Mouse (Mus musculus) cerebellum, adult 2 months (tissue): ENCODE data around the gene Homer3. TPM values are rescaled to one million over a fixed set of nuclear protein-coding genes. Genes with fewer than 3 reads are reported as not detected.

Source experiments
- DNase-seq, 2 experiments: peaks; one replicate each; pipeline ENCODE4 v3.0.0; 2021
- H3K27ac ChIP-seq: fragments of 200-500 bp; 2 replicates; pipeline ENCODE4 v1.5.1; 2012; ENCODE audit warnings: low read length, control low read depth, inconsistent platforms; ENCODE audit not compliant: insufficient read depth
- H3K27me3 ChIP-seq: fragments of 200-500 bp; 2 replicates; pipeline ENCODE4 v1.6.1; 2012; ENCODE audit warnings: inconsistent platforms, mild to moderate bottlenecking, low read length, moderate library complexity; ENCODE audit not compliant: control insufficient read depth, insufficient read depth
- H3K4me1 ChIP-seq: fragments of 200-500 bp; 2 replicates; pipeline ENCODE4 v1.6.1; 2011; ENCODE audit warnings: low read length; ENCODE audit not compliant: control insufficient read depth, insufficient read depth
- H3K4me3 ChIP-seq: fragments of 200-500 bp; replicated peaks from 2 replicates; pipeline ENCODE3; 2011; ENCODE audit warnings: mild to moderate bottlenecking, low read depth, low read length, control low read depth; ENCODE audit not compliant: insufficient read depth
- CTCF ChIP-seq: fragments of 200-500 bp; IDR thresholded peaks from 2 replicates; pipeline ENCODE4 v1.5.1; 2011; ENCODE audit warnings: low read depth, mild to moderate bottlenecking, control low read depth, low read length, moderate library complexity, borderline replicate concordance; ENCODE audit not compliant: insufficient read depth
- POLR2A ChIP-seq: fragments of 200-500 bp; IDR thresholded peaks from 2 replicates; pipeline ENCODE4 v1.6.1; 2011; ENCODE audit warnings: low read length, control low read depth, borderline replicate concordance; ENCODE audit not compliant: insufficient read depth
- WGBS: fragments of 180-500 bp; shearing (Covaris S2); methylation state at CpG from one replicate; pipeline ENCODE4 v1.1.7; 2018; 5-methylcytosine and 5-hydroxymethylcytosine counted together
- polyA plus RNA-seq: library from polyadenylated mRNA; depleted of rRNA; stranded (reverse); fragments of >200 nt; gene quantifications from 2 replicates; pipeline ENCODE4 v1.2.3, GENCODE M21; 2012

Homer3 gene
- polyA plus RNA-seq, 1 experiment: 262 TPM

DNA sequence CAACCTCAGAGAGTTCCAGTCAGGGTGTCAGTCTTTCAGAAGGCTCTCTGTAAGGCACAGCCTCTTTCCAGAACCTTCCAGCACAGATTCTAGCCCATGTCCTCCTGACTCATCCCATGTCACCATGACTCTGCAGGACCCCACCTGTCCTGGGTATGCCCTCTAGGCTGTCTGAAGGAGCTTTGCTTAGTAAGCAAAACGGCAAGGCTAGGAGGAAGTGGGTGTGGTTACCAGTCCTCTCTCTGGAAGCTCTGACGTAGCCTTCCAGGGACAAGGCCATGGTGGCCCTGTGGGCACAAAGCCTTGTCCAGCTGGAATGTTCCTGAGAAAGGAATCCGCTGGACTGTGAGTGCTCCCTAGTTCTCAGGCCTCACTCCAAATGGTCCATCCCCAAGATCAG is 9.7 kb upstream of the Homer3 start:
- Histone ChIP-seq H3K27me3 (no peaks in the 10 kb centered on the region), H3K4me1 (peaks cover 15% of the 10 kb centered on the region), H3K27ac (no peak overlapping the region), H3K4me3 (no peak overlapping the region)
- 51% methylated on average over 3 of the region's 3 CpGs for WGBS
- no peak for TF ChIP-seq CTCF
- DNase-seq: no peak

DNA sequence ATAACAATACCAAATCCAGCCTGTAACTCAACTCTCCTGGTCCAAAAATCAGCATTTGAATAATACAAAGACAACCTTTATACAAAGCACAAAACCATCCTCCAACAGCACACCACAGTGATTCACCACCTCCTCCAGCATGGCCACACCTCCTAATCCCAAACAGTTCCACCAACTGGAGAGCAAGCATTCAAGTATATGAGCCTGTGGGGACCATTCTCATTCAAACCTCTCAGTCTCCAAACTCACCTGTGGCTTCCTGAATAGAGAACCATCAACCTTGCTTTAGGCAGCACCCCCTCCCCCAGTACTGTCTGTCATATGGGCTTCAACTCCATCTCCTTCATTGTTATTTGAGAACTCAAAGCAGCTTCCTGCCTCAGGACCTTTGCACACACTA is 8.3 kb upstream of the Homer3 start:
- H3K27ac ChIP-seq: no peak overlapping the region
- H3K27me3 ChIP-seq: no peaks in the 10 kb centered on the region
- no peak for DNase-seq
- TF ChIP-seq CTCF (no peak), POLR2A (no peak)
- H3K4me1 ChIP-seq: peaks cover under 1% of the 10 kb centered on the region; the same call in 1 of the 2 replicates
- H3K4me3 ChIP-seq: no peak overlapping the region

DNA sequence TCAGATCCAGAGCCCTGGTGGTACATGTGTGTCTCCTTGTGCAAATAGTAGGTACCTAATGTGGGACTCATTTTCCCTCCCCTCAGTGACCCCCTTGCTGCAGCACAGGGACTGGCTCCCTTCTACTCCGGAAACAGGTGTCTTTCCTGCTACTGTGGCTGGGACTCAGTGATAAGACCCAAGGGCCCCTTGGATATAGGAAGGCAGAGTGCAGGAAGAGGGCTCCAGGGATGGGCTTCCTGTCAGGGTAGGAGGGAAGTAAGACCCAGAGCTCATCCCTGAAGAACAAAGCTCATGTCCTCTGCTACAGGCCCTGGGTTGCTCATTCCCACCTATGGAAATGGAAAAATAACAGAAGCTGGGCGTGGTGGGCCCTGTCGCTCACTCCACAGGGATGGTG is 6.2 kb upstream of the Homer3 start:
- Histone ChIP-seq H3K27ac (no peak overlapping the region), H3K4me1 (no peaks in the 10 kb centered on the region), H3K27me3 (no peaks in the 10 kb centered on the region), H3K4me3 (no peak overlapping the region)
- no peak for DNase-seq
- TF ChIP-seq CTCF (no peak), POLR2A (no peak)
- WGBS: 91% methylated on average over 3 of the region's 3 CpGs

DNA sequence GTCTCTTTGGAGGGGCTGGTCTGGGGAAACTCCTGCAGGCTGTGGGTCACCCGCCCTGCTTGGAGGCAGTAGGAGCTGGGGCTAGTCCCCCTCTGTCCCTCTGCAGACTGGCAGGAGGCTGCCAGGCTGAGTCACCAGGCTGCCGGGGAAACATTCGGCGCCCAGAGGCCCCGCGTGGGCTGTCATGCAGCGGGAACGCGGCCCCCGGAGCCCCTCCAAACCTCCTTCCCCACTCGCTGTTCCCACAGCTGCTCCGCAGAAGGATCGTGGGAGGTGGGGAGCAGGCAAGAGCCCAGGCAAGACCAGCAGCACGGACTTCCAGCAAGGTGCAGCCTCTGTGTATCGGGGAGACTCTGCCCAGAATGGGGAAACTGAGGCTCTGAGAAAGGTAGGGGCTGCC is 4.5 kb upstream of the Homer3 start:
- Histone ChIP-seq H3K4me1 (no peaks in the 10 kb centered on the region; the same call in 1 of the 2 replicates), H3K27ac (0 out of 2 replicates have a peak overlapping the region, but pooled peaks have one; percentile 11), H3K4me3 (no peak overlapping the region), H3K27me3 (peaks cover 5% of the 10 kb centered on the region; the same call in 1 of the 2 replicates)
- WGBS: 32% methylated on average over 15 of the region's 15 CpGs
- DNase-seq: no peak
- TF ChIP-seq CTCF: no peak
- no peak for TF ChIP-seq POLR2A

DNA sequence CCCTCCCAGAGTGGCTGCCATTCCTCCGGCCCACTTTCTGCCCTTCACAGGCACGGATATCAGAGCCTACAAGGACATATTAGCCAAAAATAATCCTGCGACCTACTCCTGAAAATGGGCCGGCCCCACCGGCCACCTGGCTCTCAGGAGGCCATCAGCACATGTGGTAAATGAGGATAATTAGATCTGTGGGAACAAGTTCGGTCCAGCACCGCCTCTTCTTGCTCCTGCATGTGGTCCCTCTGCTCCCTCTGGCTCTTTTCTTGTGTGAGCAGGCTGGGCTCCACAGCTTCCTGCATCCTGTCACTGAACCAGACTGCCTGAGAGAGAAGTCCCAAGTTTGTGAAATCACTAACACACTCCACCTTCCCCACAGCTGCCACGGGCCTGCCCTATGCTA is 3.4 kb upstream of the Homer3 start:
- DNase-seq: peak in 1 of 2 experiments; percentile 56
- Histone ChIP-seq H3K27me3 (peaks cover 6% of the 10 kb centered on the region; the same call in 1 of the 2 replicates), H3K27ac (no peak overlapping the region), H3K4me3 (no peak overlapping the region), H3K4me1 (no peaks in the 10 kb centered on the region; the same call in 1 of the 2 replicates)
- 65% methylated on average over 8 of the region's 8 CpGs for WGBS
- TF ChIP-seq CTCF (no peak), POLR2A (no peak)

DNA sequence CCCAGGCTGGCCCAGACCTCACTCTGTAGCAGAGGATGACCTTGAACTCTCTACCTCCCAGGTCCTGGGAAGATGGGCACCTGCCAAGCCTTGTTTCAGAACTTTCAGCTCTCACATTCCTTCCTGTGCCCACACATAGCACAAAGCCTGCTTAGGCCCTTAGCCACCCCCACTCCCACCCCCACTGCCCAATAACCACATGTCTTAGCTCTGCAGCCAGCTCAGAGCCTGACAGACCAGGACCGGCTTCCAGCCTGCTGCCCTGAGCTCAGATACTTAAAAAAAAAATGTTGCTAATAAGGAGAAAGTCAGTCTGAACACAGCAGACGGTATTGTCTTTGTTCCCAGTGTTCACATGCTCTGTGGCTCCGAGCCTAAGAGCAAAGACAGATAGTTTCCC is 1.6 kb upstream of the Homer3 start:
- WGBS: 54% methylated on average over 3 of the region's 3 CpGs
- H3K4me1 ChIP-seq: no peaks in the 10 kb centered on the region; the same call in 1 of the 2 replicates
- H3K4me3 ChIP-seq: no peak overlapping the region
- TF ChIP-seq POLR2A (no peak), CTCF (no peak)
- no peak for DNase-seq
- H3K27ac ChIP-seq: no peak overlapping the region
- peaks cover 6% of the 10 kb centered on the region; the same call in 1 of the 2 replicates for H3K27me3 ChIP-seq

DNA sequence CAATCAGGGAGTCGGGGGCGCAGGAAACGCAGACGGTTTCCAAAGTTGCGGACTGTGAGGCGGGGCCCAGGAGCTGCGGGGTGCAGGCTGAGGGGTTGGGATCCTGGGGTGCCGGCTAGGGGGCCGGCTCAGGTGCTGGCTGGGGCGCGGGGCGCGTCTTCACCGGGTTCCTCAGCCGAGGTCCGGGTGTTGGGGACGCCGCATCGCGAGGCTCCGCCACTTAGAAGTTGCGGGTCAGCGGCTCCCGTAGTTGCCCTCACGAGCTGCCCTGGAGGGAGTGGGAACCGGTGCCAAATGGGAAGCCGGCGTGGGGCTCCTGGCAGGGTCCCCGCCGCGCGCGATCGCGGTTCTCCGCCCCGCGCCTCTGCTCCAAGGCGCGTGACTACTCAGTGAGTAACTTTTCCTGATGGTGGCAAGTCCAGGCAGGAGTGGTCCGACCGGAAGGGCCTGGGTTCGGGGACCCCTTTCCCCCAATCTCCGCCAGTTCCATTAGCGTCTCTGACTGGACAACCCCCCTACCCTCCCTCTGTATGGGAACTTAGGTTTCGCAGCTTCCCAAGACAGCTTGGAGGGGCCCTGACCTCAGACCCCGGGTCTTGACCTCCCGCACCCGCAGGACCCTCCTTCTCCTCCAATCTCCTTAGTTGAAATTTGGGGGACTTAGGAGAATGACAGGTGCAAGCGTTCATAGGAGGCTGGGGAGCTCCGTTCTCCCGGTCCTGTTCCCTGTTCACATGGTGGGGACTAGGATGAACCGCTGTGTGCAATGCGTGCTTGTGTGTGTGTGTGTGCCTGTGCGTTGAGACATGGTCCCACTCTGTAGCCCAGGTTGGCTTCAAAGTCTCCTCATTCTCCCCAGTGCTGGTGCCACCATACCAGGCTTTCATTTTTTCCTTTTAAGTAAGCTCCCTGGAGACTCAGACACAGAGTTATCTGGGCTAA is 780 bp downstream of the Homer3 start:
- 2% methylated on average over 55 of the region's 55 CpGs for WGBS
- no peaks in the 10 kb centered on the region; the same call in 1 of the 2 replicates for H3K4me1 ChIP-seq
- TF ChIP-seq POLR2A: no peak
- TF ChIP-seq CTCF: no peak
- no peak for DNase-seq
- H3K4me3 ChIP-seq: peak overlapping the region; percentile 49
- H3K27ac ChIP-seq: no peak overlapping the region
- peaks cover 6% of the 10 kb centered on the region; the same call in 1 of the 2 replicates for H3K27me3 ChIP-seq

DNA sequence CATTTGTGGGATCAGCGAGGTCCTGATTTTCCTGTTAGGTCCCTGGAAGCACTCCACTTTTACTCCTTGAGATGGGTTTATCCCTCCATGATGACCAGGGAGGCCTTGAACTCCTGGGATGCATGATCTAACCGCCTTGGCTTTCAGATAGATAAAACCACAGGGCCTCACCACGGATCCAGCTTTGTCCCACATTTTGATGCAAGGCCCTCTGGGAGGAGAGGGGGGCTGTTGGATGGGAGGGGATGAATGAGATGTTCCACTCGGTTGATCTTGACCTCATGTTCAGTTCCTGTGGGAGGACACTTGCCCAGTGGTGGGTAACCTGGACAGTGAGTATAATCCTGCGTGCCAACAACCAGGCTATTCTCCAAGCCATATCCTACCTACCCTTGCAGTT is 1.8 kb downstream of the Homer3 start:
- no peak for TF ChIP-seq POLR2A
- no peak for TF ChIP-seq CTCF
- Histone ChIP-seq H3K27ac (no peak overlapping the region), H3K4me1 (no peaks in the 10 kb centered on the region; the same call in 1 of the 2 replicates), H3K4me3 (no peak overlapping the region), H3K27me3 (peaks cover 6% of the 10 kb centered on the region; the same call in 1 of the 2 replicates)
- DNase-seq: no peak
- WGBS: 61% methylated on average over 5 of the region's 5 CpGs
